Mouse (Mus musculus) cortical plate, adult 2 months (tissue): ENCODE measurements at regions not wholly inside any gene's neighbourhood (a gene's known extent, or its start where the extent isn't known, plus 50 kb on each side); places are given as distances from the start of the nearest gene placed in this dataset.

ENCODE experiments used
- CTCF ChIP-seq: fragments of 200-500 bp; IDR thresholded peaks from 2 replicates; pipeline ENCODE4 v1.5.1; 2011; ENCODE audit warnings: mild to moderate bottlenecking, control low read depth, low read length; ENCODE audit not compliant: insufficient read depth; ENCODE audit errors: extremely low read depth
- POLR2A ChIP-seq: fragments of 200-500 bp; IDR thresholded peaks from 2 replicates; pipeline ENCODE4 v1.6.1; 2011; ENCODE audit warnings: mild to moderate bottlenecking, low read length, control low read depth; ENCODE audit not compliant: insufficient read depth; ENCODE audit errors: extremely low read depth

GRCm38 (mm10) chr12:52435321-52435720 lies 68.5 kb upstream of the Arhgap5 start:
- TF ChIP-seq CTCF (no peak), POLR2A (no peak)
